Mouse (Mus musculus) embryo, embryonic 10.5 days (tissue): ENCODE measurements around the gene Crx.

Experiments
- DNase-seq: peaks from one replicate; pipeline ENCODE4 v3.0.0-alpha.2; 2015; ENCODE audit warnings: low spot score

Crx gene

GRCm38 (mm10) chr7:15859657-15860056 is 20.1 kb downstream of the Crx start:
- DNase-seq = no peak

- no peak for DNase-seq
These were observed 40.2 kb downstream of the Crx start, which contains the start of gene Obox6 for GRCm38 (mm10) chr7:15839578-15839977. Obox6 (minus strand) TSS chr7:15839678.
